Mouse (Mus musculus) right cerebral cortex, adult 18-20 months (tissue): Measurements from ENCODE around the gene Srpk3.

Source experiments
- DNase-seq: peaks from one replicate; pipeline ENCODE4 v3.0.0; 2022; ENCODE audit warnings: mixed read lengths

The Srpk3 gene

GRCm38 (mm10) chrX:73805814-73806213 is 31.6 kb downstream of the Srpk3 start:
- no peak for DNase-seq

GRCm38 (mm10) chrX:73815072-73815471 is 40.9 kb downstream of the Srpk3 start:
- DNase-seq = no peak

- DNase-seq = no peak
Observed at GRCm38 (mm10) chrX:73816596-73817314, 42.5 kb downstream of the Srpk3 start.

GRCm38 (mm10) chrX:73823747-73824146 is 49.5 kb downstream of the Srpk3 start:
- no peak for DNase-seq

- peak; percentile 70 for DNase-seq
Observed at GRCm38 (mm10) chrX:73824185-73825151, 50.3 kb downstream of the Srpk3 start, which contains the start of gene Pdzd4. Gene Pdzd4 (minus strand): TSS chrX:73824969.
